Mouse (Mus musculus): ENCODE results near the gene Dhx34. TPM values are rescaled to one million over a fixed set of nuclear protein-coding genes. Genes with fewer than 3 reads are reported as not detected.

The Dhx34 gene
- total and polyA plus RNA-seq, 2 experiments from 2014 or later, result 6.1 to 19.8 TPM

DNA sequence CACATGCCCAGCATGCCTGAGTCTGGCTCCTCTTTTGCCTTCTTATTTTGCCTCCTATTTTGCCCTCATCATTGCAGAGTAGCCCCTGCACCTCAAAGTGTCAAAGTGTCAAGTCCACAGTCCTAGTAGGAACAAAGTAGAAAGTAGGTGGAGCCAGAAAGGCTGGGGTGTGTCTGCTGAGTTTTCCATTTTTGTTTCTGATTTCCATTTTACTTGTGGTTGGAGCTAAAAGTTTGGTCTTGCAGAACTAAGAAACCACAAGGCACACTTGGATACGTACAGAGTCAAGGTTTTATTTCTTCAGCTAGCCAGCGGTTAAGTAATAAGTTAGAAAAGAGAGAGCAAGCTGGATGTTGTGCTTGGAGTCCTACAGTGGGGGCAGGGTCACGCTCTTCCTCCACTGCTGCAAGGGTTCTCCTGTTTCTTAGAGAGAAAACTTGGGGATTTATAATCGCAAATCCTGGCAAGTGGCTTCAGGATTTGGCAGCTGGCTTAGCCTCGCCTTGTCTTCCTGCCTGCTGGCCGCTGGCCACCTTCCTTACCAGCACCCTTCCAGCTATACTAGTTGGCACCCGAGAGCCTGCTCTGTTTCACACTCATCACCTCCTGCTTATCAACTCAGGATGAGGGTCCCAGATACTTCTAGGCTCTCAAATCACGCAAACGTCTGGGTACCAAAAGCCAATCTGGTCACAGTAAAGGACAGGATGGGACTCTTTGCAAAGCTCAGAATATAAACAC lies 66.5 kb downstream of the Dhx34 start:
- peak overlapping the region; percentile 57 for H3K27ac ChIP-seq (ENCODE audit: low read depth)
- peaks cover 4% of the 10 kb centered on the region; the same call in 1 of the 2 replicates for H3K4me1 ChIP-seq (ENCODE audit: control insufficient read depth, insufficient read depth)
- DNase-seq (ENCODE audit: low spot score), result no peak

DNA sequence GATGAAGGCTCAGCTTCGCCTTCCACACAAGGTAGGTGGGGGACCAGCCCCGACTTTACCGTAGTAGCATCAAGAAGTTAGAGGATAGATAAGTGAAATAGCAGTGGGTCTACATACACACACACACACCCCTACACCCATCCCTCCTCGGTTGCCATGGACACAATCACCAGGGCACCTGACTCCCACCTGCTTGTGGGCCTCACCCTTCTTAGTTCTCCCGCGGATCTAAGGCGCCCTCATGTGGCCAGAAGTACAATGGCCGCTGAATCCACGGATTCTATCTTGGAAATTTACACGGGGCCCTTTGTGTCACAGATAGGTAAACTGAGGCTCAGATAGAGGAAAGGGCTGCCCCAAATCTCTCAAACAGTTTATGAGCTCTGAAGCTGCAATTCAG lies 68.3 kb downstream of the Dhx34 start:
- H3K4me1 ChIP-seq (ENCODE audit: control insufficient read depth, insufficient read depth), result peaks cover 4% of the 10 kb centered on the region; the same call in 1 of the 2 replicates
- H3K36me3 ChIP-seq (replicated peaks; ENCODE audit: control insufficient read depth, insufficient read depth, low read length), result no peaks in the 10 kb centered on the region
- no peak overlapping the region for H3K4me2 ChIP-seq (ENCODE audit: low read depth, low read length)
- DNase-seq (ENCODE audit: low spot score) (peak; percentile 63), ATAC-seq (ENCODE audit: insufficient read depth, low read depth) (no peak; the same call in 1 of the 2 replicates)
- H3K4me3 ChIP-seq (ENCODE audit: low read depth, low read length), result no peak overlapping the region
- WGBS, result 17% methylated on average over 10 of the region's 10 CpGs
- peak; percentile 42; the same call in 1 of the 2 replicates for TF ChIP-seq EP300 (IDR thresholded peaks at IDR 0.05; ENCODE audit: low read depth)
- peak; percentile 83 for TF ChIP-seq CTCF (IDR thresholded peaks at IDR 0.05; ENCODE audit: low read depth)
- H3K9ac ChIP-seq (replicated peaks; ENCODE audit: low read depth, low read length), result no peak overlapping the region
- 0 out of 2 replicates have a peak, but pooled peaks cover 5% of the 10 kb centered on the region for H3K27me3 ChIP-seq (ENCODE audit: control insufficient read depth, insufficient read depth, low read length)
- no peaks in the 10 kb centered on the region for H3K9me3 ChIP-seq (replicated peaks; ENCODE audit: control insufficient read depth, low read length)
- no peak overlapping the region for H3K27ac ChIP-seq (ENCODE audit: low read depth)

More for the DNA sequence above, 66.5 kb downstream of the Dhx34 start:
- Histone ChIP-seq H3K9me3 (replicated peaks; ENCODE audit: control insufficient read depth, low read length) (no peaks in the 10 kb centered on the region), H3K4me3 (ENCODE audit: low read depth, low read length) (no peak overlapping the region), H3K27me3 (ENCODE audit: control insufficient read depth, insufficient read depth, low read length) (0 out of 2 replicates have a peak, but pooled peaks cover 11% of the 10 kb centered on the region), H3K36me3 (replicated peaks; ENCODE audit: control insufficient read depth, insufficient read depth, low read length) (no peaks in the 10 kb centered on the region), H3K4me2 (ENCODE audit: low read depth, low read length) (no peak overlapping the region), H3K9ac (replicated peaks; ENCODE audit: low read depth, low read length) (no peak overlapping the region)
- TF ChIP-seq CTCF (IDR thresholded peaks at IDR 0.05; ENCODE audit: low read depth) (no peak), EP300 (IDR thresholded peaks at IDR 0.05; ENCODE audit: low read depth) (no peak)
- peak; percentile 30; the same call in 1 of the 2 replicates for ATAC-seq (ENCODE audit: insufficient read depth, low read depth)
- 30% methylated on average over 9 of the region's 9 CpGs for WGBS

DNA sequence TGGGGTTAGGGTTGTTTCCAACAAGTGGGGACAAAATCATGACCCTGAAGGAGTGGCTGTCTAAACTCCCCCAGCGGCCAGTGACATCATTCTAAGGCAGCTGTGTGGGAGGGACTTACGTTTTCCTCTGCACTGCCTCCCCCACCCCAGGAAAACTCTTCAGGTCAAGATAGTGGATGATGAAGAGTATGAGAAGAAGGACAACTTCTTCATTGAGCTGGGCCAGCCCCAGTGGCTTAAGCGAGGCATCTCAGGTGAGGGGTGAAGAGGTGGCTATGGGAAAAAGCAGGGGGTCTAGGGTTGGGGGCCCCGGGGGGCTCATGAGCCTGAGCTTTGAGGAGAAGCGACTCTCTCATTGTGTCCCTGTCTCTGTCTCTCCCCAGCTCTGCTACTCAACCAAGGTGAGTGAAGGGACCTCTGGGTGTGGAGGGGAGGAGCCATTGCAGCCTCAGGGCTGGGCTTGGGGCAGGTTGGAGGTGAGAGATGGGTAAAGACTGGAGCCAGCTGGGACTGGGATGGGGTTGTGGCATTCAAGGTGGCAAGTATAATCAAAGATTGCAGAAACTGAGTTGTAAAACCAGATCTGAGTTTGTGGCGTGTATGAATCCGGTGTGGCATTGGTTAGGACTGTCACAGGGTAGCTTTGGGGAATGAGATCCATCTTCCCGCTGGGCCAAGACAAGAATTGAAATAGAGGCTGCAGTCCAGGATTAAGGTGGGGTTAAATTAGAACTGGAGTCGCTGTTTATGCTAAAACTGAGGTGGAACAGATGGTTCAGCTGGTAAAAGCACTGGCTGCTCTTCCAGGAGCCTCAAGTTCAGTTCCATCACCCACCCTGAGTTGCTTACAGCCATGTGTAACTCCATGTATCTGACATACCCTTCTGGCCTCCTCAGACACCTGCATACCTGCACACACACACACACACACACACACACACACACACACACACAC lies 71.4 kb downstream of the Dhx34 start:
- 65% methylated on average over 9 of the region's 9 CpGs for WGBS
- H3K4me3 ChIP-seq (ENCODE audit: low read depth, low read length), result no peak overlapping the region
- TF ChIP-seq CTCF (IDR thresholded peaks at IDR 0.05; ENCODE audit: low read depth), result no peak
- TF ChIP-seq EP300 (IDR thresholded peaks at IDR 0.05; ENCODE audit: low read depth), result no peak
- H3K9ac ChIP-seq (replicated peaks; ENCODE audit: low read depth, low read length), result no peak overlapping the region
- no peak overlapping the region for H3K4me2 ChIP-seq (ENCODE audit: low read depth, low read length)
- DNase-seq (ENCODE audit: low spot score), result no peak
- H3K27ac ChIP-seq (ENCODE audit: low read depth), result no peak overlapping the region
- H3K9me3 ChIP-seq (replicated peaks; ENCODE audit: control insufficient read depth, low read length), result no peaks in the 10 kb centered on the region
- H3K4me1 ChIP-seq (ENCODE audit: control insufficient read depth, insufficient read depth), result no peaks in the 10 kb centered on the region; the same call in 1 of the 2 replicates
- H3K27me3 ChIP-seq (ENCODE audit: control insufficient read depth, insufficient read depth, low read length), result peaks cover 18% of the 10 kb centered on the region
- no peak for ATAC-seq (ENCODE audit: insufficient read depth, low read depth)
- no peaks in the 10 kb centered on the region for H3K36me3 ChIP-seq (replicated peaks; ENCODE audit: control insufficient read depth, insufficient read depth, low read length)

DNA sequence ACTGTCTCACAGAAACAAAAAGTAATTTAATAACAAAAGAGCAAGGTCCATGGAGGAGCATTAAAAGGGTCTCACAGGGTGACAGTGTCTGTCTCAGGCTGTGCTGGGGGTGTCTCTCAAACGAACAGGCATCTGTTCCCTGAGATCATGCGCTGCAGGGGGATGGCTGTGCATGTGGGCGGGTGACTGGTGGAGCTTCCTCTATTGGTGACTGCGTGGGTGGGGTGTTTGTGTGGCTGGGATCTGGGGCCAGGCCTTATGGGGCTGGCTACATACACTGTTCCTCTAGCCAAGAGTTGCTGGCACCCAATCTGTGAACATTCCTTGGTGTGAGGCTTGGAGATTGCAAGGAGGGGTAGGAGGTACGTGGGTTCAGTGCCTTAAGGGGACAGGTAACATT lies 72.6 kb downstream of the Dhx34 start:
- whole genome bisulfite sequencing, result 45% methylated on average over 5 of the region's 5 CpGs
- Histone ChIP-seq H3K4me1 (ENCODE audit: control insufficient read depth, insufficient read depth) (no peaks in the 10 kb centered on the region), H3K9ac (replicated peaks; ENCODE audit: low read depth, low read length) (no peak overlapping the region), H3K9me3 (replicated peaks; ENCODE audit: control insufficient read depth, low read length) (no peaks in the 10 kb centered on the region), H3K4me2 (ENCODE audit: low read depth, low read length) (no peak overlapping the region), H3K36me3 (replicated peaks; ENCODE audit: control insufficient read depth, insufficient read depth, low read length) (no peaks in the 10 kb centered on the region), H3K4me3 (ENCODE audit: low read depth, low read length) (no peak overlapping the region), H3K27ac (ENCODE audit: low read depth) (no peak overlapping the region), H3K27me3 (ENCODE audit: control insufficient read depth, insufficient read depth, low read length) (peaks cover 18% of the 10 kb centered on the region)
- TF ChIP-seq CTCF (IDR thresholded peaks at IDR 0.05; ENCODE audit: low read depth) (no peak), EP300 (IDR thresholded peaks at IDR 0.05; ENCODE audit: low read depth) (no peak)
- ATAC-seq (ENCODE audit: insufficient read depth, low read depth) (no peak), DNase-seq (ENCODE audit: low spot score) (no peak)

DNA sequence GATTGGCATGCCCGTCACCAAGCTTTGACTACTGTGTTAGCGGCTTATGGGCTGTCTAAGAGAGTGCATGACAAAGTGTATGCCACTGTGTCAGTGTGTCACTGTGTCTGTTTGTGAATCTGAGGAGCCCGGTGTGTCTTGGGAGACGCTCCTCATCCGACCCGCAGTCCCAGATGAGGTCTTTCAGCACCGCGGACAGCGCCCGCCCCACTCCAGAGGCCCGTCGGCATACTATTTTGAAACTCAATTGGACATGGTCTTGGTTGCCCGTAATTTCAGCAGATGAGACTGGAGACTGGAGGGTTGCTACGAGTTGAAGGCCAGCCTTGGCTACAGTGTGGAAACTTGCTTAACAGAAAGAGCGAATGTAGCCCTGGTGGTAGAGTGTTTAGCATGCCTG lies 74.2 kb downstream of the Dhx34 start:
- 13% methylated on average over 15 of the region's 15 CpGs for WGBS
- Histone ChIP-seq H3K4me3 (ENCODE audit: low read depth, low read length) (no peak overlapping the region), H3K4me2 (ENCODE audit: low read depth, low read length) (no peak overlapping the region), H3K9me3 (replicated peaks; ENCODE audit: control insufficient read depth, low read length) (no peaks in the 10 kb centered on the region), H3K27me3 (ENCODE audit: control insufficient read depth, insufficient read depth, low read length) (peaks cover 18% of the 10 kb centered on the region), H3K36me3 (replicated peaks; ENCODE audit: control insufficient read depth, insufficient read depth, low read length) (no peaks in the 10 kb centered on the region), H3K27ac (ENCODE audit: low read depth) (no peak overlapping the region), H3K4me1 (ENCODE audit: control insufficient read depth, insufficient read depth) (no peaks in the 10 kb centered on the region), H3K9ac (replicated peaks; ENCODE audit: low read depth, low read length) (no peak overlapping the region)
- ATAC-seq (ENCODE audit: insufficient read depth, low read depth) (no peak), DNase-seq (ENCODE audit: low spot score) (peak; percentile 25)
- no peak for TF ChIP-seq EP300 (IDR thresholded peaks at IDR 0.05; ENCODE audit: low read depth)
- TF ChIP-seq CTCF (IDR thresholded peaks at IDR 0.05; ENCODE audit: low read depth), result no peak

Other genes starting within 250 kb of the Dhx34 start
- 2.6 and 7.2 TPM in 2 replicates for gene Bicra, start 174.1 kb downstream of the Dhx34 start, total RNA-seq (2014; rRNA removed; ENCODE audit: low replicate concordance)
- 2.0 and 2.4 TPM in 2 replicates for gene Bicra, start 174.1 kb downstream of the Dhx34 start, polyA plus RNA-seq (2015; fragmentation: Nextera tagmentation; extraction: Ambion mirVana)
- gene Zfp541, start 160.2 kb downstream of the Dhx34 start, total RNA-seq (2014; rRNA removed; ENCODE audit: low replicate concordance), result 0.54 TPM in 1 of 2 replicates, not detected in the other
- not detected in 2 replicates for gene Zfp541, start 160.2 kb downstream of the Dhx34 start, polyA plus RNA-seq (2015; fragmentation: Nextera tagmentation; extraction: Ambion mirVana)
- gene Napa, start 123.6 kb downstream of the Dhx34 start, total RNA-seq (2014; rRNA removed; ENCODE audit: low replicate concordance), result 259 and 452 TPM in 2 replicates
- 144 and 154 TPM in 2 replicates for gene Napa, start 123.6 kb downstream of the Dhx34 start, polyA plus RNA-seq (2015; fragmentation: Nextera tagmentation; extraction: Ambion mirVana)
- 40.1 and 45.1 TPM in 2 replicates for gene Kptn, start 102.1 kb downstream of the Dhx34 start, total RNA-seq (2014; rRNA removed; ENCODE audit: low replicate concordance)
- 26.2 and 27.1 TPM in 2 replicates for gene Kptn, start 102.1 kb downstream of the Dhx34 start, polyA plus RNA-seq (2015; fragmentation: Nextera tagmentation; extraction: Ambion mirVana)
- gene Slc8a2, start 92.2 kb downstream of the Dhx34 start, total RNA-seq (2014; rRNA removed; ENCODE audit: low replicate concordance), result 0.57 and 1.2 TPM in 2 replicates
- 0.03 and 0.05 TPM in 2 replicates for gene Slc8a2, start 92.2 kb downstream of the Dhx34 start, polyA plus RNA-seq (2015; fragmentation: Nextera tagmentation; extraction: Ambion mirVana)
- gene Meis3, start 46.9 kb downstream of the Dhx34 start, total RNA-seq (2014; rRNA removed; ENCODE audit: low replicate concordance), result 8.1 and 9.3 TPM in 2 replicates
- gene Meis3, start 46.9 kb downstream of the Dhx34 start, polyA plus RNA-seq (2015; fragmentation: Nextera tagmentation; extraction: Ambion mirVana), result 7.7 and 9.1 TPM in 2 replicates
- 0.04 and 0.65 TPM in 2 replicates for gene C5ar2, start 22.1 kb upstream of the Dhx34 start, total RNA-seq (2014; rRNA removed; ENCODE audit: low replicate concordance)
- 0.60 and 0.67 TPM in 2 replicates for gene C5ar2, start 22.1 kb upstream of the Dhx34 start, polyA plus RNA-seq (2015; fragmentation: Nextera tagmentation; extraction: Ambion mirVana)
- 2.0 and 3.3 TPM in 2 replicates for gene C5ar1, start 37.5 kb upstream of the Dhx34 start, total RNA-seq (2014; rRNA removed; ENCODE audit: low replicate concordance)
- 1.9 and 2.2 TPM in 2 replicates for gene C5ar1, start 37.5 kb upstream of the Dhx34 start, polyA plus RNA-seq (2015; fragmentation: Nextera tagmentation; extraction: Ambion mirVana)
- 9.8 and 10.7 TPM in 2 replicates for gene Inafm1, start 51.6 kb upstream of the Dhx34 start, total RNA-seq (2014; rRNA removed; ENCODE audit: low replicate concordance)
- gene Inafm1, start 51.6 kb upstream of the Dhx34 start, polyA plus RNA-seq (2015; fragmentation: Nextera tagmentation; extraction: Ambion mirVana), result 7.7 and 9.6 TPM in 2 replicates
- gene Ccdc9, start 64.8 kb upstream of the Dhx34 start, total RNA-seq (2014; rRNA removed; ENCODE audit: low replicate concordance), result 5.7 and 43.7 TPM in 2 replicates
- 4.7 and 7.2 TPM in 2 replicates for gene Ccdc9, start 64.8 kb upstream of the Dhx34 start, polyA plus RNA-seq (2015; fragmentation: Nextera tagmentation; extraction: Ambion mirVana)
- gene Bbc3, start 86.4 kb upstream of the Dhx34 start, total RNA-seq (2014; rRNA removed; ENCODE audit: low replicate concordance), result 7.3 and 14.6 TPM in 2 replicates
- gene Bbc3, start 86.4 kb upstream of the Dhx34 start, polyA plus RNA-seq (2015; fragmentation: Nextera tagmentation; extraction: Ambion mirVana), result 5.6 and 6.6 TPM in 2 replicates
- 41.7 and 61.2 TPM in 2 replicates for gene Sae1, start 165.8 kb upstream of the Dhx34 start, total RNA-seq (2014; rRNA removed; ENCODE audit: low replicate concordance)
- 101 and 102 TPM in 2 replicates for gene Sae1, start 165.8 kb upstream of the Dhx34 start, polyA plus RNA-seq (2015; fragmentation: Nextera tagmentation; extraction: Ambion mirVana)
- gene Zc3h4, start 178.9 kb upstream of the Dhx34 start, total RNA-seq (2014; rRNA removed; ENCODE audit: low replicate concordance), result 16.5 and 16.9 TPM in 2 replicates
- gene Zc3h4, start 178.9 kb upstream of the Dhx34 start, polyA plus RNA-seq (2015; fragmentation: Nextera tagmentation; extraction: Ambion mirVana), result 4.4 and 5.0 TPM in 2 replicates
- gene Tmem160, start 230.7 kb upstream of the Dhx34 start, total RNA-seq (2014; rRNA removed; ENCODE audit: low replicate concordance), result 94.2 and 123 TPM in 2 replicates
- gene Tmem160, start 230.7 kb upstream of the Dhx34 start, polyA plus RNA-seq (2015; fragmentation: Nextera tagmentation; extraction: Ambion mirVana), result 153 and 154 TPM in 2 replicates